Mouse (Mus musculus) CH12.LX (cell line): ENCODE measurements around the gene Zc3h10. TPM values are rescaled to one million over a fixed set of nuclear protein-coding genes. Genes with fewer than 3 reads are reported as not detected.

Source experiments
- DNase-seq: peaks from one replicate; pipeline ENCODE4 v3.0.0-alpha.2; 2013; ENCODE audit errors: extremely low read depth
- H3K27ac ChIP-seq: 2 replicates; pipeline ENCODE4 v1.5.1; 2012; ENCODE audit warnings: low read depth, mild to moderate bottlenecking, control low read depth, moderate library complexity; ENCODE audit not compliant: insufficient read depth
- H3K27me3 ChIP-seq: replicated peaks from 2 replicates; pipeline ENCODE3; 2012; ENCODE audit warnings: inconsistent platforms
- H3K36me3 ChIP-seq, 2 experiments: replicated peaks in 1 of 2; 2 replicates each; pipeline versions ENCODE3 to v1.6.1; 2012; ENCODE audit warnings: inconsistent platforms in 1 of 2, low read length in 1 of 2, mild to moderate bottlenecking in 1 of 2, mixed read lengths in 1 of 2, moderate library complexity in 1 of 2; ENCODE audit not compliant: control insufficient read depth in 1 of 2, insufficient read depth in 1 of 2
- H3K4me1 ChIP-seq, 2 experiments: 2 replicates each; pipeline ENCODE4 v1.6.1; 2012; ENCODE audit warnings: inconsistent platforms in 1 of 2, moderate library complexity in 1 of 2; ENCODE audit not compliant: insufficient read depth in 2 of 2, control insufficient read depth in 1 of 2
- H3K4me2 ChIP-seq: 2 replicates; pipeline ENCODE4 v1.6.1; 2012; ENCODE audit warnings: low read depth, mild to moderate bottlenecking, control low read depth; ENCODE audit not compliant: poor library complexity, insufficient read depth, severe bottlenecking
- H3K4me3 ChIP-seq, 3 experiments: fragments of 150-350 bp in 1 of 3; sonication (generic) in 1 of 3; replicated peaks in 1 of 3; 2 replicates each; pipeline versions ENCODE3 to v1.5.1; 2011 to 2012; ENCODE audit warnings: low read depth in 2 of 3, low read length in 2 of 3, mild to moderate bottlenecking in 2 of 3, moderate library complexity in 2 of 3, control low read depth in 1 of 3, improper control_type of control experiment in 1 of 3, inconsistent platforms in 1 of 3, mixed read lengths in 1 of 3; ENCODE audit not compliant: poor library complexity in 1 of 3
- H3K79me2 ChIP-seq: replicated peaks from 2 replicates; pipeline ENCODE4 v1.6.1; 2012; ENCODE audit warnings: mild to moderate bottlenecking, moderate library complexity; ENCODE audit not compliant: control insufficient read depth, poor library complexity, insufficient read depth, severe bottlenecking; ENCODE audit errors: extremely low read depth
- H3K9ac ChIP-seq: 2 replicates; pipeline ENCODE4 v1.6.1; 2012; ENCODE audit warnings: low read depth, mild to moderate bottlenecking, control low read depth, moderate library complexity; ENCODE audit not compliant: insufficient read depth
- H3K9me3 ChIP-seq: replicated peaks from 2 replicates; pipeline ENCODE3; 2012; ENCODE audit warnings: low read length, inconsistent platforms, mixed read lengths
- E2F4 ChIP-seq: IDR thresholded peaks from 2 replicates; pipeline ENCODE4 v1.6.1; 2011; ENCODE audit warnings: low read depth, low read length, improper control_type of control experiment; ENCODE audit not compliant: insufficient replicate concordance
- ETS1 ChIP-seq: conservative IDR thresholded peaks from 2 replicates; pipeline ENCODE4 v1.6.1; 2012; ENCODE audit warnings: low read depth, mild to moderate bottlenecking, inconsistent platforms, low read length, improper control_type of control experiment, moderate library complexity
- JUN ChIP-seq: IDR thresholded peaks from 2 replicates; pipeline ENCODE4 v1.6.1; 2011; ENCODE audit warnings: low read depth, mild to moderate bottlenecking, low read length, improper control_type of control experiment, moderate library complexity; ENCODE audit not compliant: insufficient read depth
- JUND ChIP-seq: conservative IDR thresholded peaks from 2 replicates; pipeline ENCODE4 v1.6.1; 2011; ENCODE audit warnings: low read depth, low read length, improper control_type of control experiment
- MAFK ChIP-seq: IDR thresholded peaks from 2 replicates; pipeline ENCODE4 v1.6.1; 2011; ENCODE audit warnings: low read length, improper control_type of control experiment; ENCODE audit not compliant: insufficient replicate concordance
- MAX ChIP-seq: IDR thresholded peaks from 2 replicates; pipeline ENCODE4 v1.6.1; 2011; ENCODE audit warnings: low read length, improper control_type of control experiment
- MEF2A ChIP-seq: IDR thresholded peaks from 2 replicates; pipeline ENCODE4 v1.6.1; 2014; ENCODE audit warnings: low read depth, mild to moderate bottlenecking, inconsistent platforms, low read length, improper control_type of control experiment, borderline replicate concordance
- NELFE ChIP-seq: IDR thresholded peaks from 2 replicates; pipeline ENCODE4 v1.6.1; 2011; ENCODE audit warnings: low read depth, low read length, improper control_type of control experiment
- NRF1 ChIP-seq: IDR thresholded peaks from 2 replicates; pipeline ENCODE4 v1.6.1; 2014; ENCODE audit warnings: low read depth, mild to moderate bottlenecking, inconsistent platforms, low read length, improper control_type of control experiment, moderate library complexity
- POLR2A ChIP-seq: IDR thresholded peaks from 2 replicates; pipeline ENCODE4 v1.6.1; 2011; ENCODE audit warnings: low read depth, mild to moderate bottlenecking, improper control_type of control experiment, low read length
- POLR2AphosphoS2 ChIP-seq: IDR thresholded peaks from 2 replicates; pipeline ENCODE4 v1.6.1; 2011; ENCODE audit warnings: low read depth, low read length, improper control_type of control experiment
- SIN3A ChIP-seq: IDR thresholded peaks from 2 replicates; pipeline ENCODE4 v1.6.1; 2012; ENCODE audit warnings: low read length, improper control_type of control experiment, inconsistent platforms
- SMC3 ChIP-seq: IDR thresholded peaks from 2 replicates; pipeline ENCODE4 v1.6.1; 2011; ENCODE audit warnings: low read depth, low read length, improper control_type of control experiment
- TBP ChIP-seq: conservative IDR thresholded peaks from 2 replicates; pipeline ENCODE4 v1.6.1; 2011; ENCODE audit warnings: low read depth, low read length, improper control_type of control experiment
- ZMIZ1 ChIP-seq: IDR thresholded peaks from 2 replicates; pipeline ENCODE4 v1.6.1; 2012; ENCODE audit warnings: low read depth, mild to moderate bottlenecking, inconsistent platforms, low read length, improper control_type of control experiment
- ZNF384 ChIP-seq: IDR thresholded peaks from 2 replicates; pipeline ENCODE4 v1.6.1; 2012; ENCODE audit warnings: low read depth, low read length, improper control_type of control experiment, inconsistent platforms
- dilution Hi-C: fragments of 300-500 bp; cut with MboI; formaldehyde crosslinking; loops from 2 replicates; pipeline ENCODE4 v1.14.3; 2020; ENCODE audit warnings: low sequenced_read_pairs; ENCODE audit not compliant: extremely low pct_unique_long_range_greater_than_20kb, extremely low pct_ligation_motif_present
- in situ Hi-C: fragments of 300-500 bp; cut with MboI; formaldehyde crosslinking; loops from 3 replicates; pipeline ENCODE4 v1.14.3; 2019; ENCODE audit warnings: low sequenced_read_pairs, low pct_ligation_motif_present, low pct_unique_long_range_greater_than_20kb, mixed read lengths
- polyA plus RNA-seq: library from polyadenylated mRNA; unstranded; fragments of >175 nt; gene quantifications from 2 replicates; pipeline ENCODE4 v1.2.1, GENCODE M21; 2012; ENCODE audit warnings: low read depth; ENCODE audit not compliant: insufficient read length
- total RNA-seq, 2 experiments: library from RNA; depleted of rRNA; stranded (reverse); fragments of 300-350 nt in 1 of 2; fragments of >200 nt in 1 of 2; gene quantifications; 2 replicates each; pipeline ENCODE4 v1.2.3; 2012 to 2014

Zc3h10 gene
- total and polyA plus RNA-seq, 3 experiments, result 14.4 to 19.9 (median 16.2) TPM

DNA sequence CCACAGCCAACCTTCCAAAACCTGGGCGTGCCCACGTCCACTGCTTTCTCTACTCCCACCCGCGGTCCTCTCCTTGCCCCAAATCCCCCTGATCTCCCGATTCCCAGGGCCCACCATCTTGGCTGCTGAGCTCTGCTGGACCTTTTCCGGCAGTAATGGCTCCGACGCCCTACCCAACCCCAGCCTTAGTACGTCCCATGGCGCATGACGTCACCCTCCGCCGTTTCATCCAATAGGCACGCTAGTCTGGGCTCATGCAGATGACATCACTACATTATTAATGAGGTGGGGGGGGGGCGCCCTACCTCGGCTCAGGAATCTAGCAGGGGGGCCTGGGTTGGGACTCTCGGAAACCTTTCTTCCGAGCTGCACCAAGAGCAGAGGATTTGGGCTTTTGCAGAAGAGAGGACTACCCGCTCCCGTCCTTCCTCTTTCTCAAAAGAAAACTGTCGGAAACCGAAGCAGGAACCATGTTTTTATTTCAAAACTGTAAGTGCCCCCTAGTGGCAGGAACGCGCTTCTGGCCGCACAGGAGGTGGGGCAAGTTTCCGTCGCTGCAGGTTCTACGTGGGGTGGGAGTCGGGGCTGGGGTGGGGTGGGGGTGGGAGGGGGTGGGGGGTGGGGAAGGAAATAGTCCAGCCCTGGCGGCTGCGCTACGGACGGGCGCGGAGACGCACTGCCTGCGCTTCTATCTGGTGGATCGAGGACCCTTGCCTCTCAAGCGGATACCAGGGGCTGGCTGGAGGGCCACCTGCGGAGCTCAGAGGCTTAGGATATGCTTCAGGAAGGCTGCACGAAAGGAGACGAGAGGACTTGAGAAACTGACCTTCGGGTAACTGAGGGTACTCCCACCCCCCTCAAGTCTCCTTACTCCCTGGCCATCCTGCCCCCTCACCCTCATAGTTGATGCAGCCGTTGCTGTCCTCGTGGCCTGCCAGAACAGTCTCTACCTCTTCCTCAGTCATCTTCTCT is 53.6 kb downstream of the Zc3h10 start, which contains the start of gene Myl6 (continued):
- TF ChIP-seq ZNF384 (no peak), NELFE (peak; percentile 96), ETS1 (peak; percentile 56), MAX (peak; percentile 67), POLR2A (peak; percentile 95), MAFK (no peak), MEF2A (no peak), SIN3A (peak; percentile 72), NRF1 (peak; percentile 49), JUN (peak; percentile 25), TBP (peak; percentile 77)

DNA sequence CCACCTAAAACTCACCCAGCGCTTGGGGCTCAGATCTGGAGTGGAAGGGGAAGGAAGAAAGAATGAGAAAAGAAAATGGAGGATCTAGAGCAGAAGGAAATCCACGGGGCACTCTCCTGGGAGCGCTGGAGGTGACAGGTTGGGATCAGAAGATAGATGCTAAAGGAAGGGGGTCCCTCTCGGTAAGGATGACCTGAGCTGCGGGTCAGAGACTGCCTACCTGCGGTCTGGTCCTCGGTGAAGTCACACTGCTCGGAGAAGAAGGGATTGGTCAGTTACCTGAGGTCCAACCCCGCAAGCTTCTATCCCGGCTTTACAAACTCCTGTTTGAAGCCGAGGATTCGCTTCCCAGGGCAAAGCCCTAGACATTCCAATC is 54.3 kb downstream of the Zc3h10 start:
- H3K27me3 ChIP-seq, result no peaks in the 10 kb centered on the region
- DNase-seq, result no peak
- H3K9ac ChIP-seq, result peak overlapping the region; percentile 90
- peaks cover 20% of the 10 kb centered on the region for H3K79me2 ChIP-seq
- H3K36me3 ChIP-seq, result peaks cover 37 to 44% of the 10 kb centered on the region in 2 experiments
- peaks cover 12 to 38% of the 10 kb centered on the region in 2 experiments; a peak in 3 of 4 replicates for H3K4me1 ChIP-seq
- H3K4me2 ChIP-seq, result peak overlapping the region; percentile 67
- peak overlapping the region; percentile 19; the same call in 1 of the 2 replicates for H3K27ac ChIP-seq
- peak overlapping the region; percentile 76 to 100 (median 90) for H3K4me3 ChIP-seq
- no peaks in the 10 kb centered on the region for H3K9me3 ChIP-seq
- dilution Hi-C loops, result no loop called here
- in situ Hi-C loops, result no loop called here
- peak; percentile 3; the same call in 1 of the 2 replicates for TF ChIP-seq POLR2AphosphoS2
- TF ChIP-seq SMC3, result no peak
- no peak for TF ChIP-seq E2F4
- TF ChIP-seq NRF1, result no peak

DNA sequence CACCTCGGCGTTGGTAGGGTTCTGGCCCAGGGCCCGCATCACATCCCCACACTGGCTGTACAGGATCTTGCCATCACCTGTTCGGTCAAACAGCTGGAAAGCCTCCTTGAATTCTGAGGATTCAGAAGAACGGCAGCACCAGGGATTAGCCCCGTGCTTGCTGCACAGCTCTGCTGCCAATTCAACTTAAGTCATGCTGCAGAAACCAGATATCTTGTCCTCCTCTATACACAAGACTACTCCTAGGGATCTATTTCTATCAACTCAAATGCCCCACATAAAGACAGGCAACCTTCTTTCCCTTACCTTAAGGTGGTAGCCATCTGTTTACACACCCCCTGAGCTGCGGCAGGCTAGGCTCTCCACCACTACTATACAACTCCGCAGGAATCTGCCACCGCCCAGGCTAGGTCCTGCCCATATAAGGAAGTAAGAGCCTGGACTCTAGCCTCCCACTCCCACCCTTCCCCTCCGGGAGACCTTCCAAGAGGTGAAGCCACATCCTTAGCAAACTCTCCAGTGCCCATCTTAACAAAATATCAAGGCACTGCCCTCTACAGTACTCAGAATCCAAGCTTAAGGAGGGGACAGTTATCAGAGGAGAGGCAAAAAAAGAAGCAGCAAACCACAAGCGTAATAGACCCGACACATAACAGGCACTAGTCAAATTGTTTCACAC is 54.8 kb downstream of the Zc3h10 start:
- no peak overlapping the region for H3K27ac ChIP-seq
- H3K79me2 ChIP-seq, result peaks cover 20% of the 10 kb centered on the region
- dilution Hi-C loops, result no loop called here
- TF ChIP-seq TBP, result no peak
- TF ChIP-seq JUND, result no peak
- TF ChIP-seq ZMIZ1, result 0 out of 2 replicates have a peak, but pooled peaks have one; percentile 8
- peak; percentile 14; the same call in 1 of the 2 replicates for TF ChIP-seq POLR2AphosphoS2
- H3K4me1 ChIP-seq, result peaks cover 12 to 33% of the 10 kb centered on the region in 2 experiments; a peak in 3 of 4 replicates
- H3K4me2 ChIP-seq, result peak overlapping the region; percentile 67
- peaks cover 42 to 50% of the 10 kb centered on the region in 2 experiments for H3K36me3 ChIP-seq
- in situ Hi-C loops, result no loop called here
- H3K27me3 ChIP-seq, result no peaks in the 10 kb centered on the region
- peak overlapping the region; percentile 90 for H3K9ac ChIP-seq
- peak overlapping the region; percentile 76 to 100 (median 90) for H3K4me3 ChIP-seq
- no peaks in the 10 kb centered on the region for H3K9me3 ChIP-seq
- peak; percentile 29 for DNase-seq
